Mouse (Mus musculus) macrophage (primary cell): ENCODE data around the gene Cypt12. TPM values are rescaled to one million over a fixed set of nuclear protein-coding genes. Genes with fewer than 3 reads are reported as not detected.

Source experiments
- H3K27ac ChIP-seq: fragments of 350-480 bp; formaldehyde crosslinking; 2 replicates; pipeline ENCODE4 v1.9.0; 2021
- H3K36me3 ChIP-seq: fragments of 350-480 bp; formaldehyde crosslinking; 2 replicates; pipeline ENCODE4 v1.9.0; 2021; ENCODE audit errors: inconsistent target
- H3K4me3 ChIP-seq: fragments of 350-480 bp; formaldehyde crosslinking; 2 replicates; pipeline ENCODE4 v1.9.0; 2021; ENCODE audit errors: inconsistent target
- H3K79me2 ChIP-seq: fragments of 350-480 bp; formaldehyde crosslinking; 2 replicates; pipeline ENCODE4 v1.9.0; 2021; ENCODE audit errors: inconsistent target
- WGBS: methylation state at CpG from one replicate; pipeline ENCODE4 v1.1.7; 2026; ENCODE audit warnings: inconsistent platforms; ENCODE audit not compliant: missing documents; 5-methylcytosine and 5-hydroxymethylcytosine counted together
- polyA plus RNA-seq: library from polyadenylated mRNA; stranded (reverse); fragments of 250-400 nt; gene quantifications from 3 replicates; pipeline ENCODE4 v1.2.4, GENCODE M21; 2018; ENCODE audit warnings: inconsistent platforms
- total RNA-seq, 78 experiments: library from RNA; depleted of rRNA; stranded (reverse); fragments of 250-400 nt; gene quantifications; 1 replicate in 9 of 78; 2 replicates in 24 of 78; 3 replicates in 43 of 78; 4 replicates in 2 of 78; pipeline ENCODE4 v1.2.4; 2018; ENCODE audit warnings: inconsistent platforms in 56 of 78

The Cypt12 gene
- total RNA-seq (2018; cell fraction: chromatin; rRNA removed), result not detected
- not detected for total RNA-seq (2018; cell fraction: cytosol; rRNA removed)
- total RNA-seq (2018; cell fraction: nucleus; rRNA removed), result not detected
- not detected in 3 replicates for polyA plus RNA-seq

DNA sequence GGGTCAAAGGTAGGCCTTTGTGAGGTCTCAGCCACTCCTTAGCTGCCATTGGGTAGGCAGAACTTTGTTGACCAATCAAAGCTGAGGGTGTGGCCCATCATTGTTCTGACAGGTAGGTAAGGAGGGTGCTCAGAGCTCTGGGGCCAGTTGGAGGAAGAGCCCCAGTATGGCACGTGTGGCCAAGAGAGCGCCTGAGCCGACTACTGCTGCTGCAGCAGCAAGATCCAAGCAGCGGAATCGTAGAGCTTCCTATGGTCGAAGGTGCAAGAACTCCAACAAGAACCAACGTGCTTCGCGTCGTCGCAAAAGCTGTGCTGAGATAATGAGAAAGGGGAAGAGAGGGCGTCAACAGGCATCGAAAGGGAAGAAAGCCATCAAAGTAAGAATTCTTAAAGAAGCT, at the start of gene Cypt12:
Gene Cypt12, plus strand, starts transcription at position 112 of the 400 bp plus-strand sequence.
- no peaks in the 10 kb centered on the region for H3K79me2 ChIP-seq
- 91% methylated on average over 13 of the region's 13 CpGs for WGBS
- H3K36me3 ChIP-seq, result no peaks in the 10 kb centered on the region
- H3K27ac ChIP-seq, result no peak within 1 kb of the TSS
- H3K4me3 ChIP-seq, result no peak within 1 kb of the TSS

DNA sequence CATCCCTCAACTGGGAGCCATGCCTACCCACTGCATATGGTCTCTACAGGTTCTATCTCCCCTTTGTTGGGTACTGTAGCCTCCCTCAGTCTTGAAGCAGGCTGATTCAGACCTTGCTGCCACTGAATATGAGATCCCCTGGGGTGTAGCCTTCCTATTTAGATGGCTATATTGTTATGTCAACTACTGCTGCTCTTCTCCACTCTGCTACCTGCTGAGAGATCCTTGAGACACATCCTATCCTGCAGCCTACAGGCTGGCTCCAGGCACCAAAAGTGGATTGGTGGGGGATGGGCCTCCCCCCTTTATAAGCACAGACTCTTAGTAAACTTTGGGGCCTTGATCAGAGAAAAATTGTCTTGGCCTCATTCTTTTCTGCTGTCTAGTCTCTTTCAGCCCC, 34.4 kb upstream of the Cypt12 start:
- Histone ChIP-seq H3K4me3 (no peak overlapping the region), H3K79me2 (no peaks in the 10 kb centered on the region), H3K27ac (no peak overlapping the region), H3K36me3 (no peaks in the 10 kb centered on the region)

DNA sequence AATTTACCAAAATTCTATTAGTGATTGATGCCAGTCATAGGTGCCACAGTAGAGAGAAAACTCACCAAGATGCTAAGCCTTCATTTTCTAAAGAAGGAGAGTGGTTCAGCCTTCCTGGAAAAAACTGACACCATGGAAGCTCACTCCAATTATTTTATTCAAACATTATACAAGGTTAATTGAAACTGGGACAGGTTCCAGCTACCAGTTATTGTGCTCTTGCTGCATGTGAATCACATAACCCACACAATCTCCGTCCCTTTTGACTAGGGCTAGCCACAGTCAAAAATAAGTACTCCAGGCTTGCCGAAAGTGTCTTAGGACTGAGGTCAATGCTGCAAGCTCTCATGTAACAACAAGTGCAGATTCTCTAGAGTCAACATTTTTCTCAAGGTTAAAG, 8.0 kb upstream of the Cypt12 start:
- WGBS, result 85% methylated on average over 2 of the region's 2 CpGs
- H3K27ac ChIP-seq, result no peak overlapping the region
- no peaks in the 10 kb centered on the region for H3K36me3 ChIP-seq
- no peak overlapping the region for H3K4me3 ChIP-seq
- H3K79me2 ChIP-seq, result no peaks in the 10 kb centered on the region
